Mouse (Mus musculus) heart, embryonic 14.5 days (tissue): ENCODE data around the gene Pik3c2g. TPM values are rescaled to one million over a fixed set of nuclear protein-coding genes. Genes with fewer than 3 reads are reported as not detected.

Experiments used
- ATAC-seq: fragments of 200-750 bp; cut with Nextera tagmentation; 2 replicates; pipeline ENCODE4 v1.8.0; 2017; ENCODE audit warnings: low read depth, moderate TSS enrichment; ENCODE audit not compliant: insufficient number of reproducible peaks, insufficient read depth, low FRiP score
- H3K27ac ChIP-seq, 2 experiments: fragments of 200-500 bp in 1 of 2; fragments of 300-500 bp in 1 of 2; sonication (generic) in 1 of 2; replicated peaks in 1 of 2; 2 replicates each; pipeline ENCODE4 v1.5.1; 2012 to 2014; ENCODE audit warnings: low read depth in 2 of 2, low read length in 2 of 2, control low read depth in 1 of 2, mild to moderate bottlenecking in 1 of 2, mixed read lengths in 1 of 2; ENCODE audit not compliant: control insufficient read depth in 1 of 2, insufficient read depth in 1 of 2
- H3K27me3 ChIP-seq: fragments of 300-500 bp; sonication (generic); 2 replicates; pipeline ENCODE4 v1.6.1; 2014; ENCODE audit warnings: mild to moderate bottlenecking, low read length, control low read depth; ENCODE audit not compliant: control insufficient read depth, insufficient read depth
- H3K36me3 ChIP-seq: fragments of 300-500 bp; sonication (generic); 2 replicates; pipeline ENCODE4 v1.6.1; 2014; ENCODE audit warnings: mild to moderate bottlenecking, control low read depth, low read length, mixed read lengths; ENCODE audit not compliant: control insufficient read depth, insufficient read depth
- H3K4me1 ChIP-seq, 2 experiments: fragments of 200-500 bp in 1 of 2; fragments of 300-500 bp in 1 of 2; sonication (generic) in 1 of 2; 2 replicates each; pipeline ENCODE4 v1.6.1; 2012 to 2014; ENCODE audit warnings: low read length in 2 of 2, control low read depth in 1 of 2, mixed read lengths in 1 of 2; ENCODE audit not compliant: control insufficient read depth in 2 of 2, insufficient read depth in 2 of 2
- H3K4me2 ChIP-seq: fragments of 300-500 bp; sonication (generic); 2 replicates; pipeline ENCODE4 v1.6.1; 2014; ENCODE audit warnings: mild to moderate bottlenecking, low read length
- H3K4me3 ChIP-seq, 2 experiments: fragments of 200-500 bp in 1 of 2; fragments of 300-500 bp in 1 of 2; sonication (generic) in 1 of 2; 2 replicates each; pipeline ENCODE4 v1.5.1; 2012 to 2014; ENCODE audit warnings: low read length in 2 of 2, mild to moderate bottlenecking in 2 of 2, control low read depth in 1 of 2, low read depth in 1 of 2, moderate library complexity in 1 of 2; ENCODE audit not compliant: control insufficient read depth in 1 of 2, insufficient read depth in 1 of 2
- H3K9ac ChIP-seq: fragments of 300-500 bp; sonication (generic); 2 replicates; pipeline ENCODE4 v1.6.1; 2014; ENCODE audit warnings: mild to moderate bottlenecking, low read length
- H3K9me3 ChIP-seq: fragments of 300-500 bp; sonication (generic); 2 replicates; pipeline ENCODE4 v1.6.1; 2016; ENCODE audit warnings: low read length, control low read depth; ENCODE audit not compliant: control insufficient read depth
- WGBS: fragments of 180-500 bp; shearing (Covaris S2); extraction: QIAGEN DNeasy Blood & Tissue Kit; methylation state at CpG from one replicate; pipeline ENCODE4 v1.1.7; 2014; 5-methylcytosine and 5-hydroxymethylcytosine counted together
- polyA plus RNA-seq: library from polyadenylated mRNA; unstranded; fragments of >200 nt; fragmentation: Nextera tagmentation; extraction: Ambion mirVana; gene quantifications from 2 replicates; pipeline ENCODE4 v1.2.1, GENCODE M21; 2014

The Pik3c2g gene
- 0.18 and 0.31 TPM in 2 replicates for polyA plus RNA-seq

DNA sequence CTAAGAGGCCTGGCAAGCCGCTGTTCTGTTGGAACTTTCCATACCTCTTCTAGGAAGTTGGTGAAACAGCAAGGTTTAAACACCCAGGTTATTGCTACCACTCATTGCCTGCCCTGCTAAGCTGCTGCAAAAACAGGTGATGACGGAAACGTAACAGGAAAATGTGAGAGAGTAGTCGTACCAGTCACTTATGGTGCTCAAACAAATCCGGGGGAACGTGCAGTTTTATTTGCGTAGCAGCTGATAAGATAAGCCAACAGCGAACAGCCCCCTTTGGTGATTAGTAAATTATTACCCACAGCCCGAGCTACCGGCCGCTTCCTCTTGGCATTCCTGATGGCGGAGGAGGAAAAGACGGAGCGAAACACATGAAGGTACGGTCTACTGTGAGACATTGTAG lies at the start of gene Pik3c2g:
Gene Pik3c2g, plus strand, starts transcription at position 330 of the 400 bp plus-strand sequence.
- H3K9me3 ChIP-seq, result no peaks in the 10 kb centered on the region
- H3K4me2 ChIP-seq, result peak within 1 kb of the TSS; percentile 63
- peak within 1 kb of the TSS; percentile 23 to 31 for H3K4me3 ChIP-seq
- 0 out of 2 replicates have a peak, but pooled peaks cover 5% of the 10 kb centered on the region for H3K27me3 ChIP-seq
- no peak within 1 kb of the TSS for H3K27ac ChIP-seq
- no peak for ATAC-seq
- 6% methylated on average over 15 of the region's 15 CpGs for WGBS
- H3K4me1 ChIP-seq, result 0 out of 4 replicates have a peak, but pooled peaks cover 0 to 2% of the 10 kb centered on the region in 2 experiments
- H3K36me3 ChIP-seq, result no peaks in the 10 kb centered on the region
- no peak within 1 kb of the TSS for H3K9ac ChIP-seq

DNA sequence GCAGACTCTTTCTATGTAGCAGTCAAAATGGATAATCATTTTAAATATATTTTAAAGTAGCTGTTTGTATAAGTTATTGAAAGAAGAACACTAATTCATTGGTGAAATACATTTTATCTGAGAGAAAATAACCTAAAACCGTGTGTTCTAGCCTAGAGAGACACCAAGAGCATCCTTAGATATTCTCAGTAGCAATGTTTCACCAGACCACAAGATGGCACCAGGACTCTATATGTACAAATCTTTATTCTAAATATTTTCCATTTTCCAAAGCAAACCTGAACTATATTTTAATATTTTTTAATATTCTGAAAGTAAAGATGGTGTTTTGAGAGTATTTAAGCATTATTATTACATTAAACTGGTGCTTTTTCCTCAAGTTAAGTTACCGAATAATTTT lies 48.6 kb upstream of the Pik3c2g start:
- WGBS, result 56% methylated on average over 2 of the region's 2 CpGs
- H3K9me3 ChIP-seq, result no peaks in the 10 kb centered on the region
- no peak overlapping the region for H3K4me2 ChIP-seq
- no peak for ATAC-seq
- no peaks in the 10 kb centered on the region for H3K27me3 ChIP-seq
- H3K4me1 ChIP-seq, result no peaks in the 10 kb centered on the region
- H3K36me3 ChIP-seq, result no peaks in the 10 kb centered on the region
- H3K9ac ChIP-seq, result no peak overlapping the region
- H3K4me3 ChIP-seq, result no peak overlapping the region
- H3K27ac ChIP-seq, result no peak overlapping the region

DNA sequence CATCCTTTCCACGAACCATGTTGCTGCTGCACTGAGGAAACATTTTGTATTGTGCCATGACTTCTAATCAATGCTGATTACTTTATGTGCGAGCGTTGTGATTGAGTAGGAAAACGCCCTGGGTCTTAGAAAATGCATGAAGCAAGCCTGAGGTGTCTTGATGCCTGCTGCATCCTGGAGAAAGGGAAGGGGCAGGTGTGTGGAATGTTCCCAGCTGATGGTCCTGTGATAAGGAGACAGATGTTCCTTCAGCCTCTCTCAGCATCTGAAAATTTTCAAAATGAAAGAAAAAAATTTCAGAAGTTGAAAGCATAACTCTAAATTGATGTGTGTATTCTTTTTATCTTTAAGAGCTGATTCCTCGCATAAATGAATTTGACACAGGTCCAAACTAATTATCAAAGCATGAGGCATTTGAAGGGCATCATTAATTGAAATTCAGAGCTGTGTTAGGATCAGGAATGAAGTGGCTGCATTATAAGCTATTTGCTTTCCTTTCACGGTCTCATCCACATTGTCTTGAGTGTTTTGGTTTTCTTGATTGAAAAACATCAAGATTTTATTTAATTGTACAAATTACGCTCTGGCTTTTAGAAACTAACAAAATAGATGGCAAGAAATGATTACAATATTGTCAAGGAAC lies 31.4 kb upstream of the Pik3c2g start:
- H3K4me1 ChIP-seq, result no peaks in the 10 kb centered on the region
- no peaks in the 10 kb centered on the region for H3K9me3 ChIP-seq
- no peak overlapping the region for H3K4me3 ChIP-seq
- H3K27me3 ChIP-seq, result no peaks in the 10 kb centered on the region
- H3K4me2 ChIP-seq, result no peak overlapping the region
- ATAC-seq, result no peak
- H3K9ac ChIP-seq, result no peak overlapping the region
- no peaks in the 10 kb centered on the region for H3K36me3 ChIP-seq
- H3K27ac ChIP-seq, result no peak overlapping the region
- 68% methylated on average over 7 of the region's 7 CpGs for WGBS

DNA sequence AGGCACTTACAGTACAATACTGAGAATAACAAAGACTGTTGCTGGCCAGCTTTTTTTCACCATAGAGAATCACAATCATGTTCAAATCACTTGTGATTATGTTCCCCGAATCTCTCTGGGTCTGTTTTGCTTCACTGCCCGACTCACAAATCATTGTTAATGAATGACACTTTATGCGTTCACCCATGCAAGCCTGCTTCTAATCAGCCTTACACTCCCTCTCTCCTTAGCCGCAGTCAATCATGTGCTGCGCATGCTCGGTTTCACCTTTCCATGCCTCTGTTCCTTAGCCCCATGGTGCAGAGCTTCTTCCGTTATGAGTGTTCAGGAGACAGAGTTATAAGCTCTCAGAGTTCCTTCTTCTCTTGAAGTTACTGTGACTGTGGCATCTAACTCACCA lies 17.8 kb upstream of the Pik3c2g start:
- H3K9me3 ChIP-seq, result no peaks in the 10 kb centered on the region
- H3K4me3 ChIP-seq, result no peak overlapping the region
- H3K4me1 ChIP-seq, result no peaks in the 10 kb centered on the region
- H3K27me3 ChIP-seq, result no peaks in the 10 kb centered on the region
- H3K27ac ChIP-seq, result no peak overlapping the region
- H3K9ac ChIP-seq, result no peak overlapping the region
- WGBS, result 54% methylated on average over 7 of the region's 7 CpGs
- no peaks in the 10 kb centered on the region for H3K36me3 ChIP-seq
- ATAC-seq, result no peak
- H3K4me2 ChIP-seq, result no peak overlapping the region

DNA sequence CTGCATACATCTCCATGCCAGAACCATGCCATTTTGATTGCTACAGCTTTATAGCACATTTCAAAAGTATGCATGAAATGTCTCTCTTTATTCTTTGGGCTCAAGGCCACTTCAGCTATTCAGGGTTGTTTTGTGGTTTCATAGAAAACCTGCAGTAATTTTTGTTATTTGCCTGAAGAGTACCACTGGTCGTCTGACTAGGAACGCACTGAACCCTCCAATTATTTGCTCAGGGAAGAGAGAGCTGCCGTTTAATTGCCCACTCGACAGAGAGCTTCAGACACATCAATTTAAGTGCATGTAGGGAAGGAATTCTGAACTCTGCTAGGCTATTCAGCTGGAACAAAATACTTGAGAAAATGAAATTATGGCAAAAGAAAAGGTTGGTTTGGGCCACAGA lies 11.2 kb upstream of the Pik3c2g start:
- no peak for ATAC-seq
- Histone ChIP-seq H3K4me2 (no peak overlapping the region), H3K4me3 (no peak overlapping the region), H3K27ac (no peak overlapping the region), H3K36me3 (no peaks in the 10 kb centered on the region), H3K27me3 (no peaks in the 10 kb centered on the region), H3K4me1 (peaks cover 4 to 8% of the 10 kb centered on the region in 2 experiments; a peak in 3 of 4 replicates), H3K9ac (no peak overlapping the region), H3K9me3 (no peaks in the 10 kb centered on the region)
- 76% methylated on average over 4 of the region's 4 CpGs for WGBS

DNA sequence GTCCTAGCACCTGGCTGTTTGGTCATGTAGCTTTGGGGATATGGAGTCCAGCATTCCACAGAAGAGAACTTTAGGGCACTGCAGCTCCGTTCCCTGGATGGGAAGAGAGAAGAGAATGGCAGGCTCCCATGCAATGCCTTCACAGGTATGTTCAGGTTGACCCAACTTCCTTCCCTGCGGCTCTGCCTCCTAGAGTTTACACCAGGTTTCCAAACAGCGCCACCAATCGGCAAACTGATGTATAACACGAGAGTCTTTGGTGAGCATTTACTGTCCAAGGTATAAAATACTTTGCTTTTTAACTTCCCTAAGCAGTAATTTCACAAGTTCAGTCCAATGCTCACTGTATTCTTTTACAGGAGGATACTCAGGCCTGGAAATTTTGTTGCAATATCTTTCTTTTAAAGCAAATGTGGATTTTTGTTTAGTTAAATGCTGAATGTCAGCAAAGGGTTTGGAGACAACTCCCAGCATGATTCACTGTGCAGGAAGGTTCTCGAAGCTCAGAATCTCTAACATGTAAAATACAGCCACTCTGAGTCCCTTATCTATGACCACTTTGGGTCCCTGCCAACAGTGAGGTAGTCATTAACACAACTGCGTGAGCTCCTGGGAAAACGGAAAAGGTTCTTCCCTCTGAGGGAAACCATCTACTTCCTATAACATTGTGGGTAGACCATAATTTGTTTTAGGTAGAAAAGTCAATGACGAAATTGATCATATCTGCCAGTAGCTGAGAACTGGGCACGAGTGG lies 10.6 kb upstream of the Pik3c2g start:
- no peaks in the 10 kb centered on the region for H3K27me3 ChIP-seq
- 39% methylated on average over 10 of the region's 10 CpGs for WGBS
- H3K9ac ChIP-seq, result no peak overlapping the region
- H3K4me1 ChIP-seq, result peaks cover 4 to 8% of the 10 kb centered on the region in 2 experiments; a peak in 3 of 4 replicates
- H3K4me2 ChIP-seq, result peak overlapping the region; percentile 50
- 0 out of 2 replicates have a peak, but pooled peaks have one; percentile 31 for ATAC-seq
- H3K4me3 ChIP-seq, result no peak overlapping the region
- no peaks in the 10 kb centered on the region for H3K9me3 ChIP-seq
- H3K36me3 ChIP-seq, result no peaks in the 10 kb centered on the region
- no peak overlapping the region for H3K27ac ChIP-seq

DNA sequence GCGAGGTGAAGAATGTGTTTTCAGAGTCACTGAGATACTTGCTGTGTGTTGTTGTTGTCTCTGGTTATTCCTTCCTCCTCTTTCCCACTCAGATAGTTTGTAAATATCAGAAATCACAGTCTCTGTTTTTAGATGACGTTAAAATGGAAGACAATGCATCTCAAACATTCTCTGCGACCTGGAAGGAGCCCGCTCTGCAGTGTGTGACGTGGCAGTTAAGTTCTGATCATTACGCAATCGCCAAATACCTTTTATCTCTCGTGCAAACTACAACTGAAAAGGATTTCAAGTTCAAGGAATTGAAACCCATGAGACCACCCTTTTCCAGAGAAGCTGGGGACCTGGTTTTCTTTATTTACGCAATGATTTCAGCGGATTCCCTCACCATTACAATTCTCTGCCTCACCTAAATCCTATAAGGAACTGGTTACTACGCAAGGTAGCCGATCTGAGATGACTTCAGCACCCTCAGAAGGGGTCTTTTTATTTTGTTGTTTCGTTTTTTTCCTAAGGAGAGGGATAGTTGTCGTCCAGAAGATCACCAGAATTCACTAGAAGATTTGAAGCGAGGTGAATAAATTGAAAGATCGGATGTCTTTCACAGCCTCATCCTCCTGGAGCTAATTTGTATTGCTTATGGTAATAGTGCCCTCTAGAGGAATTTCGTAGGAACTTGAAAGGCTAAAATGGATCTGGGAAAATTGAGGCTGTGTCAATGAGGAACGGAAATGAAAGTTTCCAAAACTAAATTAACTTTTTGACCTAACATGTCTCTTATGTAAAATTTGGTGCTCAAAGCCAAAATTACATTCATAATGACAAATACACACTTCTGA lies 9.8 kb upstream of the Pik3c2g start:
- Histone ChIP-seq H3K9me3 (no peaks in the 10 kb centered on the region), H3K27me3 (no peaks in the 10 kb centered on the region), H3K27ac (no peak overlapping the region), H3K4me1 (peaks cover 4 to 8% of the 10 kb centered on the region in 2 experiments; a peak in 3 of 4 replicates), H3K36me3 (no peaks in the 10 kb centered on the region), H3K4me2 (peak overlapping the region; percentile 50), H3K4me3 (peak overlapping the region in 1 of 2 experiments; percentile 15; a peak in 1 of 4 replicates), H3K9ac (no peak overlapping the region)
- 47% methylated on average over 18 of the region's 18 CpGs for WGBS
- no peak for ATAC-seq
